Mouse (Mus musculus): Measurements from ENCODE around the gene Ano9.

Gene Ano9

DNA sequence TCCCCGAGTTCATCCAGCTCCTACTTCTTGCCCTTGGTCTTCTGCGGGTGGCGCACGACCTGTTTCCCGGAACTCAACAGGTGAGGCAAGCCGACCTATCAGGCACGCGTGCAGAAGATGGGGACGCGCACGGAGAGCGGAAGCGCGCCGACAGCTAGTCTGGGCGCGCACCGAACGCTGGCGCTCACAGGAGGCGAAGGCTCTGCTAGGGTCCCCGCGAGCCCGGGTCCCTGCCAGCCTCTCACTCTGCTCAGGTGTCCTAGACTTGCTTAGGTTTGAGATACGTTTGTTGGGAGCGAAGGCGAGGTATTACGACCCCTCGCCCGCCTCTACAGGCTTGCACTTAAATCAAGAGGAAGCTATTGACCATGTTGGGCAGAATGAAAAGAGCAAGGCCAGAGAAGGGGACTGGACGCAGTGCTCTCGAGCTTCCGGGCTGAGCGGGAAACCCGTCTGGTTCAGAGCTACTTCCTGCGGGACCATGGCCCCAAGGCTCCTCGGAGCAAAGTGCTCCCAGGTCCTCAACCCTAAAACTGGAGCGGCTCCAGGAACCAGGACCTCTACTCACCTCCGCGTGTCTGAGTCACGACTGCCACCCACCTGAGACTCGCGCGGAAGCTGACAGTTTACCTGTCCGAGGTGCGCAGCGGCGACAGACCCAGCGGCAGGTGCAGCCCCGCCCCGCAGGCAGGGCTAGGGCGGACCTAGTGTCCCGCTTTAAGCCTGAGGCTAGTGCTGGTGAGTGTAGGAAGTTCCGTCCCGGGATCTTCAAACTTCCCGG is 17.5 kb downstream of the Ano9 start, which contains the start of gene Sigirr:
TSS of gene Sigirr (minus strand) at position 662 of the 781 bp plus-strand sequence.
- no peak for DNase-seq (ENCODE audit: low spot score)

DNA sequence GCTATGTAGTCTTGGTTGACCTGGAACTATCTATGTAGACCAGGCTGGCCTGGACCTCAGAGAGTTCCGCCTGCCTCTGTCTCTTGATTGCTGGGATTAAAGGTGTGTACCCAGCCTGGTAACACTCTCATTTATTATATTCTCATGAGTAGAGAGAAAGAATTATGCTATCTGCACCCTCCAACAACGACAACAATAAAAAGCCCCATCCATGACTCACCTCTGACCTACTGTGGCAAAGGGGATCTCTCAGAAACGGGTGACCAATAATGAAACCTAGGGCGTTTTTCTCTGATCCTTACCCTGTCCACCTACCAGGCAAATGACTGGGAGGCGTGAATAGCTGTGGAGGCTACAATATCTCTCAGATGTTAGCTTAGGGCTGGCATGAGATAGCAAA is 20.4 kb downstream of the Ano9 start:
- no peak for DNase-seq (ENCODE audit: low spot score)

DNA sequence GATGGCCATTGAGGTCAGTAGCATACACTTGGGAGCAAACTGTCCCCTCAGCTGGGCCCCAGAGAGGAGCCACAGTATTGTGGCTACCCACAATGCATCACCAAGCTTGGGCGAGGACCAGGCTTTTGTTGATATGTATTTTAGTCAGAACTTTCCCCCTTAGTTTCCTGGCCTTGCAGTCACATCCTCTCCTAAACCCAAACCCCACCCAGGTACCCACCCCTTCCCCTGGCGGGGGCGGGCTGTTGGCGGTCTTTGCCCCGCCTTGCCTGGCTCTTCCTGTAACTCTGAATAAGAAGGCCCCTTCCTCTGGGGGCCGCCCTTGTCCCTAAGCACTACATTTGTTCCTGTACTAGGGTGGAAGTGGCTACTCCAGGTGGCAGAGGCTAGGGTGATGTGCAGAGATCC is 21.0 kb downstream of the Ano9 start:
- DNase-seq (ENCODE audit: low spot score) = no peak

DNA sequence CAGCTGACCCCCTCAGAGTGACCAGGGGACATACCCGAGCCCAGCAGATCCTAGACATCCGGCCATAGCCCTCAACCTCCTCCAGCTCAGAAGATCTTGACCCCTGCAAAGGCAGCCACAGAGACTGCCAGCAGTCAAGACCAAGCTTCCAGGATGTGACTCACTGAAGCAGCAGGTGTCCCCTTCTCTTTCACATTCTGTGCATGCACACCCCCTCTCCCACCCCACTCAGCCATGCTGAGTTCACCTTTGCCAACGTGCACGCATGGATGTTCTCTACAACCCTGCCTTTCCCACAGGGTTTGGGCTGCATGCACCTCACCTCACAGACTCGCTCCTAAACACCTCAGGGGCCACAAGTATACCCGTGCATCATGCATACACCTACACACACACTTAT is 21.6 kb downstream of the Ano9 start:
- no peak for DNase-seq (ENCODE audit: low spot score)

DNA sequence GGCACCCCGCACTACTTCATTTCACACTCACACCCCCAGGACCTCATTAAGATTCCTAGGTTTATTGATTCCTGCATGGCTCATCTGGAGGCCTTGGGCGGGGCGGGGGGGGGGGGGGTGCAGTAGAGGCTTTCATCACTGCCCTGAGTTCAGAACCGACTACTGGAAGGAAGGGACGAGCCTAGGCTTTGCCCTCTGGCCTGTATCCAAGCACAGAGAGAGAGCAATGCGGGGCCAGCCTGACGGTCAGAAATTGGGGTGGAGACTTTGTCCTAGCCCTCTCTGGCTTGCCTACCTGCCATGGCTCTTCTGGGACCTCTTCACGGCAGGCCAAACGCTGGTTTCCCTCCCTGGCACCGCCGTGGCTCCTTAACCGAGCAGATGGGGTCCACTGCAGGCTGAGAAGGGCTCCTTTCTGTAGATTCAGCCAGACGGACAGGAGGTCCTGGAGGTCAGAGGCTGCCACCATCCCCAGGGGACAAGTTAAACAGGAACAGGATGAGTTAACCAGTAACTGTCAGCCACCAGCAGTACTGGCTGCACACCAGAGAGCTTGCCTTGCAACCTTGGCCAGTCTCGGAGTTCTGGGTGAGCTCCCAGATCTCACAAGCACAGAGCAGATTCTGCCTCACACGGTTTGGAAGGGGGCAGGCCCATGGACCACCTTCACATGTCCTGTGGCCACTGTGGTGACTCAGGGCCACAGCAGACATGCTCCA is 23.0 kb downstream of the Ano9 start:
- DNase-seq (ENCODE audit: low spot score) = no peak

DNA sequence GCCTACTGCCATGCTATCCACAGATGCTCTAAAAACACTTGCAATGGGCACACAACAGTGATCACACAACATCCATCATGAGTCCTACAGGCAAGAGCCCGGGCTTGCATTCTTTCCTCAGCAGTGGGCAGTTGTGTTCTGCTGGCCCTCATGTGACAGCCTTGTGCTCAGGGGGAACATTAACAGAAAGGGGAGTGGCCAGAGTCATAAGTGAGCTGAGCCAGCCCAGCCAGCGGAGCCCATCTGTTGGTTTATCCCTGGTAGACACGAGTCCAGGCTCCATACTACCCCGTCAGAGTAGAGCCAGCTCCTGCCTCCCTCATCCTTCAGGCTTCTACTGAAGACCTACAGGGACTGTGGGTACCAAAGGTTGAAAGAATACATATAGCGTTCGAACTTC is 23.7 kb downstream of the Ano9 start:
- no peak for DNase-seq (ENCODE audit: low spot score)

DNA sequence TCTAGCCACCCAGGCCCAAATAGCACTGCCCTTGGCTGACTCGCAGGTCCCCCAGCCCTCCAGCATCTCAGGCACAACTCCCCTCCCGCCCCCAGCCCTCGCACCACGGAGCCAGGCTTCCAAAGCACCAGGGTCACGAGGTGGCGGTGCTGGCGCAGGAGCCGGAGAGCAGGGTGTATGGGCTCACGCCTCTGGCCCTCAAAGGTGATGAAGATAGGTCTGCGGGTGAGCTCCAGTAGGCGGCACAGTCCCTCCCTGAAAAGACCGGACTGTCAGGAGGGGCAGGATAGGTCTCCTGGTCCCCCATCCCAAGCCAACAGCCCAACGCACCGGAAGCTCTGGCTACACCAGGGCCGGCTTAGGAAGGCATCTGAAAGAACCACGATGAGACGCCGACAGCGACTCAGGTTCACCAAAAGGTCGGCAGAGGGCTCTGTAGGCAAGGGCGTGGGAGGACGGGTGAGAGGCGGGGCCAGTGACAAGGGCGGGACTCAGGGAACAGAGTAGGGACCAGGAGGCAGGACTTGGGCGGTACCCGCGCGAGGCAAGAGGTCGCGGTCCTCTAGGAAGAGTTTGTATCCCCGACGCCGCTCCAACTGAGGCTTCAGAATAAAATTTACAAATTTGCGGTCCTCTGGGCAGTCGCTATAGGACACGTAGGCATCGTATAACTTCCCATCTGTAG is 25.4 kb downstream of the Ano9 start:
- peak; percentile 69 for DNase-seq (ENCODE audit: low spot score)

DNA sequence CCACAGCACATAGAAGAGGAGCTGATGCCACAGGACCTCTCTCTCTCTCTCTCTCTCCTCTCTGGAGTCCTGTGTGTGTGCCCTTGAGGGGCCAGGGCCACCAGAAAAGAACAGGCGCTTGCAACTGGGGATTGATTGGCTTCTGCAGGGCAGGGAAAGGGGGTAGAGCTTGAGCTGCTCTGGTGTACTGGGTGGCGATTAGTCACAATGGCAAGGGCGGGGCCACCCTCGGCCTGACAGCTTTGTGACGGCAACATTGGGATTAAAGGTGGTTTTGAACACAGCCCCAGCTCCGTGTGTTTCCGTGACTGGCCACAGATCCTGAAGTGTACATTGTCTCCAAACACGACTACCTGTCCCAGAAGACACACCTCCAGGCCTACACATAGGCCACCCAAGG is 27.4 kb downstream of the Ano9 start:
- no peak for DNase-seq (ENCODE audit: low spot score)

DNA sequence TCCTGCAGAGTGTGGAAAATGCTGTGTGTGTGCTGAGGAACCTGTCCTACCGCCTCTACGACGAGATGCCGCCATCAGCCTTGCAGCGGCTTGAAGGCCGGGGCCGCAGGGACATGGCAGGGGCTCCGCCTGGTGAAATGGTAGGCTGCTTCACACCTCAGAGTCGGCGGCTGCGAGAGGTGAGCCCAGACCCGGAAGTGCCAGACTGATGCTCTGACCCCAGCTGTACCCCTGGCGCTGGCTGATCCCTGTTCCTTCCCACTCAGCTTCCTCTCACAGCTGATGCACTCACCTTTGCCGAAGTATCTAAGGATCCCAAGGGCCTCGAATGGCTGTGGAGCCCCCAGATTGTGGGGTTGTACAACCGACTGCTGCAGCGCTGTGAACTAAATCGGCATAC is 29.1 kb downstream of the Ano9 start:
- no peak for DNase-seq (ENCODE audit: low spot score)

DNA sequence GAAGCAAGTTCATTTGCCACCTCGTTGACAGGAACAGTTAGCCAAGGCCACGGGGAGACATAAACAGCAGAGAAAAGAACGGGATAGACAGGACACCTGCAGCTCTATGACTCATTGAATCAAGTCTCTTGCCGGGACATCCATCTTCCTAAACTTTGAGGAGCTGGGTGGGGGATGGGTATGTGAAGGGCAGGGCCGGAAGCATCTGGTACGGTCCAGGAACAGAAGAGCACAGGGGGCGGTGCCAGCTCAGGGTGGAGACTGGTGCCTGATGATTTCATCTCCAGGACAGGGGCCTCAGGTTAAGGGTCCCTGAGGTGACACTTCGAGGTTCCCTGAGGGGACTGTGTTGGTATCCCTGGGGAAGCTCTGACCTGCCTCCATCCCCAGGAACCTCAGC is 29.7 kb downstream of the Ano9 start:
- no peak for DNase-seq (ENCODE audit: low spot score)

DNA sequence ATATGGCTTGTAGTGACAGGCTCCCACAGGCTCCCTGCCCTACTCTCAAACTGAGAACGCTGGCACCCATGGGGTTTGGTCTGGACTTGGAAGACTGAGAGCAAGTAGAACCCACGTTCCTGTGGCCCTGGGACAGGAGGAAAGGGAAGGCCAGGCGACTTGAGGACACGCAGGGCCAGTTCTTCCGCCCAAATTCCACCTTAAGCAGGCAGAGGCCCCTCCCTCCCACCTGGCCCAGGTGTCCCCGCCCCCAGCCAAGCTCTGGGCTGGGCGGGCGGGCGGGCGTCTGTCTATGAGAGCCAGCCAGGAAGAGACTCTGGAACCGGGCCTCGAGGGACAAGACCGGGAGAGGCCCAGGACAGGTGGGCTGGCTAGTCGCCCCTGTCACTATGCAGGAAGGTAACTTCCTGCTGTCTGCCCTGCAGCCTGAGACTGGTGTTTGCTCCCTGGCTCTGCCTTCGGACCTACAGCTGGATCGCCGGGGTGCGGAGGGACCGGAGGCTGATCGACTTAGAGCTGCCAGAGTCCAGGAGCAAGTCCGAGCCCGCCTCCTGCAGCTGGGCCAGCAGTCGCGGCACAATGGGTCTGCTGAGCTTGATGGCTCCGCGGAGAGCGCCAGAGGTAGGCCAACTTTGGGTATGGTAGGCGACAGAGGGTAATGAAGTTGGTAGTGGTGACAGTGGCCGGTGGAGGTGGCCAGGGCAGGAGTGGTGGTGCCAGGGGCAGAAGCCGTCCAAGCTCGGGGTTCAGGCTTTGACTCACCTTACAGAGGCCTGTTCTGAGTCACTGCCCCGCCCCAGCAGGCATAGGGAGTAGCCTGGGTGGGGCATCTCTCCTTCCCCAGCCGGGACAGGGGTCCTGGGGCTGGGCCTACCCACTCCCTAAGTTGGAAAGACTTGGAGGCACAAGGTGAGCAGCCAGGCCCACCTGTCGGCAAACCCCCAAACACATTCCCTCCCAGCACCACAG is 37.8 kb downstream of the Ano9 start:
- no peak for DNase-seq (ENCODE audit: low spot score)

DNA sequence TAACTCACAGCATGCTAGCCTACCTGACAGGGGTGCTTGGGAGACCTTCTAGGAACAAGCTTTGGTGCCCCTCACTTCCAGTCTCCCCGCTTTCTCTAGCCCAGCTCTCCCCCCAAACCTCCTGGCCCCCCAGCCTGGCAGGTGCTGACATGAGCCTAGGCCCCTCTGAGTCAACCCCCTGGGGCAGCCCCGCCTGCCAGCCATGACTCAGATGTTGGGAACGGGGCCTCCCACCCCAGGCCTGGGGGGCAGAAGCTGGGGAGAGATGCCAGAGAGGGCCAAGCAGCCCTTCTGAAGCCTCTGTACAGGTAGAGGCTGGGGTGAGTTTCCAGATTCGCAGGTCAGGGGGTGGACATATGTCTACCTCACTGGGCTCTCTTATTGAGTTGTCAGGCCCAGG is 38.7 kb downstream of the Ano9 start:
- no peak for DNase-seq (ENCODE audit: low spot score)

DNA sequence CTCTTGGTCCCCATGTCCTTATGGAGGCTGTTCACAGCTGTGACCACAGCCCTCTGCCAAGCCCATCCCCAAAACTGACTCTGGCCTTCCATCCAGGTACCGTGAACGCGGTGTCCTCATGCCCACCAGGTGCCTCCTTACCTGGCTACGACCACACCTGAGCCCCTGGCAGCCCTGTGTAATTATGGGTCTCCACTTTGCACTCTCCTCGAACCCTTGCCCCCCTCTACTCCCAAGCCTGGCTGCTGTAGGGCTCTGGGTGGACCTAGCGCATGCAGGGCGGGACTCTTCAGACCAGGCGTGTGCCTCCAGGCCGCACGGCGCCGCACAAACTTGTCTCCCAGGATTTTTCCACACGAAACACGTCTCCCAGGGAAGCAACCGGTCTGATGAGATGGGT is 39.8 kb downstream of the Ano9 start, which contains the start of gene Pkp3:
TSS of gene Pkp3 (plus strand) at position 378 of the 400 bp plus-strand sequence.
- no peak for DNase-seq (ENCODE audit: low spot score)

DNA sequence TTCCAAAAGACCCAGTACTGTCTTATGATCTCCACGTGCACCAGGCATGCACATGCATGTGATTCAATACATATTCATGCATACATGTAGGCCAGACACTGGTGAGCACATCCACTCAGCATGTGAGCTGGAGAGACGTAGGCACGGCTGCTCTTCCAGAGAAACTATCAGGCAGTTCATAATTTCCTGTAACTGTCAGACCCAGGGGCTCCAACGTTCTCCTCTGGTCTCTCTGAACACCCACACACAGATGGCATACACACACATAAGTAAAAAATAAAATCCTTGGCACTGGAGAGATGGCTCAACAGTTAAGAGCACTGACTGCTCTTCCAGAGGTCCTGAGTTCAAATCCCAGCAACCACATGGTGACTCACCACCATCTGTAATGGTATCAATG is 43.8 kb downstream of the Ano9 start:
- DNase-seq (ENCODE audit: low spot score) = no peak

DNA sequence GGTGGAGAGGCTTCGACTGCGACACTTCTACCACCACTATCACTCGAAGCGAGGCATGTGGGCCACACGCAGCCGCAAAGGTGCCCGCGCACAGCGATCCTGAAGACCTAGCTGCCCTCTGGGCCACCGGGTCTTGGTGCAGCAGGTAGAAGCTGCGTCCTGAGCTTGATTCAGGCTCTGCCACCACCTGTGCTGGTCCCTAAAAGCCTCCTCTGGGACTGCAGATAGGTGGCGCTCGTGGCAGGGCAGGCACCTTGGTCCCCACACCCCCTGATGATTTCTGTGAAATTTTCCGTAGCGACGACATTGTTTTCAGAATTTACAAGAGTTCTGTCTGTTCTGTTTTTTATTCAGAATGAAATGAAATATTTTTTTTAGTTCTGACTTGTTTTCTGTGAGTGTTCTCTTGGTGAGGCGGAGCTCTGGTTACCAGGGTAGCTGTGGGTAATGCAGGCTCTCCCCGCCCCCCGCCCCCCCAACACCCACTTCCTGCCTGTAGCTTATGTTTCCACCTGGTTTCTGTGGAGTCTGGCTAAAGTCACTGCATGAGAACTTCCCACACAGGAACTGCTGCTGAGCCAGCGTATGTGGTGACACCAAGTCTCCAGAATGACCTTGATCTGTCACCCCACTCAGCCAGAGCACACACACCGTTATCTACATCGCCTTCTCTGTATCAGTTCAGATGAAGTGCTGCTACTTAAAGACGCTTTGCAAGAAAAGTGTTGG is 45.4 kb downstream of the Ano9 start:
- DNase-seq (ENCODE audit: low spot score) = peak; percentile 59

DNA sequence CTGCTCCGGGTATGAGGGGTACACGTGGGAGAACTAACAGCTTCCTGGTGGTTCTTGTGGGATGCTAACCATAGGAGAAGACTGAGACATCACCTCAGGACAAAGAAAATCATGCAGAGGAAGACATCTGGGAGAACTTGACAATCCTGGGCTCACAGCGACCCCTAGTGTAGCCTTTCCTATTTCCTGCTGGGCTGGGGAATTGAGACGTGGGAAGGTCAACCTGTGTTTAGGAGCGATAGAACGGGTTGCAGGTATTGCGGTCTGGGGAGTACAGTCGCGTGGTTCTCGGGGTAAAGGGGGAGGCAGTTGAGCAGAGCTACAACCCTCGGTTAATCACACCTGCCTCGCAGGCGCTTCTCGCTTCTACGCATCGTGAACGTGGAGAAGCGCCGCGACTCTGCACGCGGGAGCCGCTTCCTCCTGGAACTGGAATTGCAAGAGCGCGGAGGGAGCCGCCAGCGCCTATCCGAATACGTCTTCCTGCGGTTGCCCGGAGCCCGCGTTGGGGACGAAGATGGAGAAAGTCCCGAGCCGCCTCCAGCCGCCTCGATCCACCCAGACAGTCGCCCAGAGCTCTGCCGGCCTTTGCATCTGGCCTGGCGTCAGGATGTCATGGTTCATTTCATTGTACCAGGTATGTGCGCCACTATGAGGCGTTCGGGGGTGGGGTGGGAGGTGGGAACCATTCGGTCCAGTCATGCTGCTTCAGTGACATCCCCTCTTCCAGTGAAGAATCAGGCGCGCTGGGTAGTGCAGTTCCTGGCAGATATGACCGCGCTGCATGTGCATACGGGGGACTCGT is 47.3 kb downstream of the Ano9 start:
- peak; percentile 83 for DNase-seq (ENCODE audit: low spot score)

DNA sequence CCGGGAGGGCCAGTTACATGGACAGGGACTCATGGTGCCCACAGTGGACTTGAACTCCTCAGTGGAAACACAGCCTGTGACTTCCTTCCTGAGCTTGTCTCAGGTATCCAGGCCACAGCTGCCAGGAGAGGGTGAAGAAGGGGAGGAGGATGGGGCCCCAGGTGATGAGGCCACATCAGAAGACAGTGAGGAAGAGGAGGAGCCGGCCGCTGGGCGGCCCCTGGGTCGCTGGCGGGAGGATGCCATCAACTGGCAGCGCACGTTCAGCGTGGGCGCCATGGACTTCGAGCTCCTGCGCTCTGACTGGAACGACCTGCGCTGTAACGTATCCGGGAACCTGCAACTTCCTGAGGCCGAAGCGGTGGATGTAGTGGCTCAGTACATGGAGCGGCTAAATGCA is 49.3 kb downstream of the Ano9 start:
- no peak for DNase-seq (ENCODE audit: low spot score)

DNA sequence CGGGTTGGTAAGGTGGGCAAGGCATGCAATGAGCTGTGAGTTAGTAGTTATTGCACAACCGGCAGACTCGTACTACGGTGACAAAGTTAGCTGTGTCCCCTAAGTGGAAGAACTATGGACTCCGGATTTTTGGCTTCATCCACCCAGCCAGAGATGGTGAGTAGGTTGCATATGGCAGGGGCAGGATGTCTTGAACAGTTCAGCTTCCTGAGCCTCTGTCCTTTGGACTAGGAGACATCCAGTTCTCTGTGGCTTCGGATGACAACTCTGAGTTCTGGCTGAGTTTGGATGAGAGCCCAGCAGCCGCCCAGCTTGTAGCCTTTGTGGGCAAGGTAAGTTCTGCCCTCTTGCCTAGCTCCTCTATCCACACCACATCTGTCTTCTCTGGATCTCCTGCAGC is 53.0 kb downstream of the Ano9 start:
- no peak for DNase-seq (ENCODE audit: low spot score)

DNA sequence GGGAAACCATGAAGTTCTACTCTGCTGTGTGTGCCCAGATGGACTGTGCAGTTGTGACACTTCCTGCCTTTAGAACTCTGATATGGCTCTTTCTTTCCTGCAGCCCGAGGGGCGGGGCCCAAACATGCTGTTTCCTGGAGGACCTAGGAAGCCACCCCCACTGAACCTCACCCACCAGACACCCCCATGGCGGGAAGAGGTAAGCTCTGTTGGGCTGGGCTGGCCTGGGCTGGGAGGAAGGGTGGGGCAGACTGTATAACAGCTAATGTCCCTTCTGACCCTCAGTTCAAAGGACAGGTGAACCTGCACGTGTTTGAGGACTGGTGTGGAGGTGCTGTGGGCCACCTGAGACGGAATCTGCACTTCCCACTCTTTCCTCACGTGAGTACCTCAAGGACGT is 53.4 kb downstream of the Ano9 start:
- no peak for DNase-seq (ENCODE audit: low spot score)

DNA sequence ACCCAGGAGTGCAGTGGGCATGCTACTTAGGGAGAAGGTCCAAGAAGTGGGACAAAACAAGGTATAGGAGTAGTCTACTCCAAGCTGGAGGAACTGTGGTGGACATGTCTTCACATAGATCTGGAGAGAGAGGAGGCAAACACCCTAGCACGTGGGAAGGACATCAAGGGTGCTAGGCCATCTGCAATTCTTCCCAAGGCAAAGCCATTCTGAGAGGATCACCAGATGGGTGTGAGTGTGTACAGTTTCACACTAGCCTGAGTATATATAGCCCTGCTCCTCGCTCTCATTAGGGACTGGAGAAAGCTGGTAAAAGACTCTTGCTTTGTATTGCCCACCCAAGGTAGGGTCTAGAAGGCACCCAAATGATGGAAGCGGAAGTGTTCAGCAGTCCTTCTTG is 54.3 kb downstream of the Ano9 start:
- DNase-seq (ENCODE audit: low spot score) = no peak

All from layer of hippocampus, adult 11-12 months (tissue).